Mouse (Mus musculus): Measurements from ENCODE around the gene Evi5l.

GRCm38 (mm10) chr8:4229784-4230183 is 63.4 kb downstream of the Evi5l start:
- TF ChIP-seq CTCF (conservative IDR thresholded peaks at IDR 0.05; ENCODE audit: low read length) (no peak), POU5F1 (IDR thresholded peaks at IDR 0.05; ENCODE audit: borderline replicate concordance, low read length) (no peak), NANOG (IDR thresholded peaks at IDR 0.05; ENCODE audit: borderline replicate concordance, low read length) (no peak)
